Mouse (Mus musculus) cerebellum, adult 2 months (tissue): ENCODE data around the gene Acox2.

Experiments used
- CTCF ChIP-seq: fragments of 200-500 bp; IDR thresholded peaks from 2 replicates; pipeline ENCODE4 v1.5.1; 2011; ENCODE audit warnings: low read depth, mild to moderate bottlenecking, control low read depth, low read length, moderate library complexity, borderline replicate concordance; ENCODE audit not compliant: insufficient read depth
- POLR2A ChIP-seq: fragments of 200-500 bp; IDR thresholded peaks from 2 replicates; pipeline ENCODE4 v1.6.1; 2011; ENCODE audit warnings: low read length, control low read depth, borderline replicate concordance; ENCODE audit not compliant: insufficient read depth

DNA sequence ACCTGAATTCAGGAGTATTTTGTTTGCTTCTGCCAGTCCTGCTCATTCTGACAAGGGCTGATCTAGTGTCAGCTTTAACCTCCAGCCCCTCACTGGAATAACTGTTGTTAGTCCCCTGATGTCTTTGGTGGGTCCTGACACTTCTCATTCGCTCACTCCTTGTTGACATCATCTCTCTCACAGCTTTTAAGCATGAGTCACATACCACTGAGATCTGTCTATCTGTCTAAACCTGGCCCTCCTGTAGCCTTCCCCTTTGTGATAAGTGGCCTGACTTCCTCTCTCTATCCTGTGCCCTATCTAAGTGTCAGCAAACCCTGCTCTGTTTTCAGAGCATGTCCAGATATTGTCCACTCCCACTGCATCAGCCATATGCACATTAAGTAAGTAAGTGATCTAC, 25.9 kb downstream of the Acox2 start:
- TF ChIP-seq POLR2A (no peak), CTCF (no peak)
